Mouse (Mus musculus): ENCODE results near the gene Olfr66.

GRCm38 (mm10) chr7:103873064-103873463, 13.0 kb downstream of the Olfr66 start:
- no peak for TF ChIP-seq CTCF (IDR thresholded peaks at IDR 0.05; ENCODE audit: borderline replicate concordance, extremely low read depth, insufficient read depth, insufficient read length)
- TF ChIP-seq POLR2A (IDR thresholded peaks at IDR 0.05; ENCODE audit: borderline replicate concordance, extremely low read depth, insufficient read depth, insufficient read length, poor library complexity, severe bottlenecking): no peak

All from brain, embryonic 14.5 days (tissue).